Mouse (Mus musculus) liver, adult 2 months (tissue): ENCODE measurements around the gene Nelfcd.

Experiments used
- CTCF ChIP-seq: fragments of 200-500 bp; IDR thresholded peaks from 2 replicates; pipeline ENCODE4 v1.5.1; 2011; ENCODE audit warnings: low read depth, low read length, control low read depth
- POLR2A ChIP-seq: fragments of 200-500 bp; IDR thresholded peaks from 2 replicates; pipeline ENCODE4 v1.6.1; 2011; ENCODE audit warnings: low read length, control low read depth; ENCODE audit not compliant: insufficient read depth; ENCODE audit errors: extremely low read depth

GRCm38 (mm10) chr2:174438181-174438580 lies 22.6 kb downstream of the Nelfcd start:
- TF ChIP-seq CTCF (no peak), POLR2A (0 out of 2 replicates have a peak, but pooled peaks have one; percentile 11)
